Mouse (Mus musculus): ENCODE data around the gene Muc1. TPM values are rescaled to one million over a fixed set of nuclear protein-coding genes. Genes with fewer than 3 reads are reported as not detected.

The Muc1 gene
- polyA plus RNA-seq, 1 experiment from 2014 or later = 212 TPM

DNA sequence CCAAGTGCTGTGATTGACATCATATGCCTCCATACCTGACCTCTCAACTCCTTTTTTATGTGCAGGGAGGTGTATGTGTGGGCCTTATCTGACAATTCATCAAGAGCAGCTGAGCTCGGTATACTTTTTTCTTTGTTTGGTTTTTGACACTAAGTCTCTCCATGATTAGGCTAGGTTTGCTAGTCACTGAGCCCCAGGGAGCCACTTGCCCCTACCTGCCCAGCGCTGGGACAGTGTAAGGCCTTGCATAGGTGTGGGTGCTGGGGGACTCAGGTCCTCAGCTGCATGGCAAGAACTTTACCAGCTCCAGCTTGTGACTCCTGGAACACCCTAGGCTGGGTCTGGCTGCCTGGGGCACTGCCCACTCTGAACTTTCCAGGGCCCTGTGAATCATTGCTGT lies 22.2 kb upstream of the Muc1 start:
- H3K4me3 ChIP-seq (ENCODE audit: low read depth, low read length) = no peak overlapping the region
- no peaks in the 10 kb centered on the region for H3K27me3 ChIP-seq (ENCODE audit: control insufficient read depth, insufficient read depth, low read length)
- DNase-seq (ENCODE audit: low spot score) = no peak
- H3K9ac ChIP-seq (ENCODE audit: low read length) = no peak overlapping the region
- H3K4me1 ChIP-seq (replicated peaks; ENCODE audit: control insufficient read depth, insufficient read depth) = 0 out of 2 replicates have a peak, but pooled peaks cover 2% of the 10 kb centered on the region
- no peak for ATAC-seq (ENCODE audit: low FRiP score, low TSS enrichment)
- WGBS = 69% methylated on average over 2 of the region's 2 CpGs
- TF ChIP-seq EP300 (optimal IDR thresholded peaks at IDR 0.05) (no peak), CTCF (IDR thresholded peaks at IDR 0.05; ENCODE audit: low read depth) (no peak)
- H3K27ac ChIP-seq (replicated peaks) = peak overlapping the region; percentile 76
- no peaks in the 10 kb centered on the region for H3K9me3 ChIP-seq (ENCODE audit: control insufficient read depth, low read length)
- peaks cover 34% of the 10 kb centered on the region for H3K36me3 ChIP-seq (ENCODE audit: control insufficient read depth, insufficient read depth, low read length)
- no peak overlapping the region for H3K4me2 ChIP-seq (replicated peaks; ENCODE audit: low read depth)

DNA sequence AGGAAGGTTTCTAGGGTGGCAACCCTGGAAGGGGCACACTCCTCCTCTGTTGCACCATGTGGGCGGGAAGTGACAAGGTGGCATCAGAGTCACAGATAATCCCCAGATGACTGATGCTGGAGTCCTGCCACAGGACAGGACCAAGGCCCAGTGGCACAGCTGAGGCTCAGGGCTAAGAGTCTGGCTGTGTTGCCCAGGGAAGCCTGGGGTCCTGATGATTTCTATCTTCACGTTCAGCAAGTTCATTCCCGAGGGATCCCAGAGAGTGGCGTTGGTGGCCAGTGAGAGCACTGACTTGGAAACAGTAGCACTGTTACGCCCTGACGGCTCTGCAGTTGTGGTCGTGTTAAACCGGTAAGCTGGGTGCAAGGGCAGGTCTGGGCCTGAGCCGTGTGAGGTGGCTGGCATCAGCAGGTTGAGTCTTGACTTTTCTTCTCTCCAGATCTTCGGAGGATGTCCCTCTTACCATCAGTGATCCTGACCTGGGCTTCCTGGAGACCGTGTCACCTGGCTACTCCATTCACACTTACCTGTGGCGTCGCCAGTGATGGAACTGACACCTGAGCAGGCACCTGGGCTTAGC lies 20.7 kb upstream of the Muc1 start:
- Histone ChIP-seq H3K4me1 (replicated peaks; ENCODE audit: control insufficient read depth, insufficient read depth) (peaks cover 6% of the 10 kb centered on the region; the same call in 1 of the 2 replicates), H3K36me3 (ENCODE audit: control insufficient read depth, insufficient read depth, low read length) (peaks cover 34% of the 10 kb centered on the region), H3K9me3 (ENCODE audit: control insufficient read depth, low read length) (no peaks in the 10 kb centered on the region), H3K27ac (replicated peaks) (peak overlapping the region; percentile 76), H3K4me3 (ENCODE audit: low read depth, low read length) (no peak overlapping the region), H3K27me3 (ENCODE audit: control insufficient read depth, insufficient read depth, low read length) (no peaks in the 10 kb centered on the region), H3K4me2 (replicated peaks; ENCODE audit: low read depth) (0 out of 2 replicates have a peak overlapping the region, but pooled peaks have one; percentile 5), H3K9ac (ENCODE audit: low read length) (no peak overlapping the region)
- ATAC-seq (ENCODE audit: low FRiP score, low TSS enrichment) (peak; percentile 1; the same call in 1 of the 2 replicates), DNase-seq (ENCODE audit: low spot score) (no peak)
- 78% methylated on average over 13 of the region's 13 CpGs for WGBS
- TF ChIP-seq EP300 (optimal IDR thresholded peaks at IDR 0.05) (no peak), CTCF (IDR thresholded peaks at IDR 0.05; ENCODE audit: low read depth) (no peak)

DNA sequence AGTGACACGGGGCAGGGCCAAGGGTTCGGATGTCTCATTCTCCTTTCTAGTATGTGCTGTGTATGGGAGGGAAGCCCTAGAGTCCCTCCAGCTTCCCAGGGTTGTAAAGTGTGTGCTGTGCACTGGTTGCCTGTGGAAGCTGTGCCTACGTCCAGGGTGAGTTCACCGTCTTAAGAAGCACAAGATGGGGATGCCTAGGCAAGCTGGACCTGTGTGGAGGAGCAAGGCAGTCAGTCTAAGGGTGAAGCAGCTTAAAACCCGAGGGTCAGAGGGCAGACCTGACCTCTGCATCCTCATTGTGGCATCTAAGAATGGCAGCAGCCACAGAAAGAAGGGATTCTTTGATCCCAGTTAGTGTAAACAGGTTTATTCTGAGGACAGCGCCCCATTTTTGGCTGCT lies 20.1 kb upstream of the Muc1 start:
- Histone ChIP-seq H3K9me3 (ENCODE audit: control insufficient read depth, low read length) (no peaks in the 10 kb centered on the region), H3K4me2 (replicated peaks; ENCODE audit: low read depth) (0 out of 2 replicates have a peak overlapping the region, but pooled peaks have one; percentile 5), H3K9ac (ENCODE audit: low read length) (0 out of 2 replicates have a peak overlapping the region, but pooled peaks have one; percentile 18), H3K27me3 (ENCODE audit: control insufficient read depth, insufficient read depth, low read length) (no peaks in the 10 kb centered on the region), H3K4me1 (replicated peaks; ENCODE audit: control insufficient read depth, insufficient read depth) (peaks cover 4% of the 10 kb centered on the region; the same call in 1 of the 2 replicates), H3K36me3 (ENCODE audit: control insufficient read depth, insufficient read depth, low read length) (peaks cover 34% of the 10 kb centered on the region), H3K27ac (replicated peaks) (peak overlapping the region; percentile 46), H3K4me3 (ENCODE audit: low read depth, low read length) (no peak overlapping the region)
- ATAC-seq (ENCODE audit: low FRiP score, low TSS enrichment) = no peak
- no peak for DNase-seq (ENCODE audit: low spot score)
- WGBS = 82% methylated on average over 6 of the region's 6 CpGs
- TF ChIP-seq CTCF (IDR thresholded peaks at IDR 0.05; ENCODE audit: low read depth) = no peak
- TF ChIP-seq EP300 (optimal IDR thresholded peaks at IDR 0.05) = no peak

- no peaks in the 10 kb centered on the region for H3K27me3 ChIP-seq (ENCODE audit: control insufficient read depth, insufficient read depth, low read length)
- no peak overlapping the region for H3K27ac ChIP-seq (replicated peaks)
- WGBS = 88% methylated on average over 7 of the region's 7 CpGs
- no peak for TF ChIP-seq CTCF (IDR thresholded peaks at IDR 0.05; ENCODE audit: low read depth)
- TF ChIP-seq EP300 (optimal IDR thresholded peaks at IDR 0.05) = no peak
- peaks cover 34% of the 10 kb centered on the region for H3K36me3 ChIP-seq (ENCODE audit: control insufficient read depth, insufficient read depth, low read length)
- no peak overlapping the region for H3K4me3 ChIP-seq (ENCODE audit: low read depth, low read length)
- H3K9me3 ChIP-seq (ENCODE audit: control insufficient read depth, low read length) = no peaks in the 10 kb centered on the region
- no peak for DNase-seq (ENCODE audit: low spot score)
- H3K9ac ChIP-seq (ENCODE audit: low read length) = no peak overlapping the region
- H3K4me1 ChIP-seq (replicated peaks; ENCODE audit: control insufficient read depth, insufficient read depth) = peaks cover 4% of the 10 kb centered on the region; the same call in 1 of the 2 replicates
- no peak overlapping the region for H3K4me2 ChIP-seq (replicated peaks; ENCODE audit: low read depth)
- ATAC-seq (ENCODE audit: low FRiP score, low TSS enrichment) = no peak
Measured at GRCm38 (mm10) chr3:89209731-89210130, 19.1 kb upstream of the Muc1 start.

GRCm38 (mm10) chr3:89210162-89210561 lies 18.7 kb upstream of the Muc1 start:
- TF ChIP-seq CTCF (IDR thresholded peaks at IDR 0.05; ENCODE audit: low read depth) (no peak), EP300 (optimal IDR thresholded peaks at IDR 0.05) (no peak)
- Histone ChIP-seq H3K27me3 (ENCODE audit: control insufficient read depth, insufficient read depth, low read length) (no peaks in the 10 kb centered on the region), H3K4me3 (ENCODE audit: low read depth, low read length) (no peak overlapping the region), H3K9me3 (ENCODE audit: control insufficient read depth, low read length) (no peaks in the 10 kb centered on the region), H3K4me2 (replicated peaks; ENCODE audit: low read depth) (no peak overlapping the region), H3K4me1 (replicated peaks; ENCODE audit: control insufficient read depth, insufficient read depth) (peaks cover 4% of the 10 kb centered on the region; the same call in 1 of the 2 replicates), H3K36me3 (ENCODE audit: control insufficient read depth, insufficient read depth, low read length) (peaks cover 34% of the 10 kb centered on the region), H3K27ac (replicated peaks) (no peak overlapping the region), H3K9ac (ENCODE audit: low read length) (no peak overlapping the region)
- 71% methylated on average over 13 of the region's 13 CpGs for WGBS
- DNase-seq (ENCODE audit: low spot score) (no peak), ATAC-seq (ENCODE audit: low FRiP score, low TSS enrichment) (no peak)

DNA sequence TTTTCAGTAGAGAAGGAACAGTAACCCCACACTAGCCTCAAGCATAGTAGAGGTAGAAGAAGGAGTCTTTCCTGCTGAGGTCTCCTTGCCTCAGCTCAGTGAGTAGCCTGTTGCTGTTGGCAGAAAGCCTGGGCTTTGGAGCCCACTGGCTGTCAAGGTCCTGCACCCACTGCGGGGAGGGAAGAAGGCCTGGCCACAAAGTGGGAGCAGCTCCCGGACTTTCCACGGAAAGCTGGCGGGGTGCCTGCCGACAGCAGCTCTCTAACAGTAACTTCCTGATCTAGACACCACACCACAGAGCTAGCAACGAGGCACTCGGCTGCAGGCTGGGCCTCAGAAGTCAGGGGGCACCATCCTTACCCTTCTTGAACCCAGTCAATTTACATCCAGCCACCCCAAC lies 18.1 kb upstream of the Muc1 start:
- ATAC-seq (ENCODE audit: low FRiP score, low TSS enrichment) = no peak
- H3K4me1 ChIP-seq (replicated peaks; ENCODE audit: control insufficient read depth, insufficient read depth) = peaks cover 4% of the 10 kb centered on the region; the same call in 1 of the 2 replicates
- no peaks in the 10 kb centered on the region for H3K27me3 ChIP-seq (ENCODE audit: control insufficient read depth, insufficient read depth, low read length)
- no peak overlapping the region for H3K9ac ChIP-seq (ENCODE audit: low read length)
- H3K9me3 ChIP-seq (ENCODE audit: control insufficient read depth, low read length) = no peaks in the 10 kb centered on the region
- DNase-seq (ENCODE audit: low spot score) = no peak
- no peak overlapping the region for H3K4me3 ChIP-seq (ENCODE audit: low read depth, low read length)
- H3K4me2 ChIP-seq (replicated peaks; ENCODE audit: low read depth) = no peak overlapping the region
- no peak overlapping the region for H3K27ac ChIP-seq (replicated peaks)
- no peak for TF ChIP-seq EP300 (optimal IDR thresholded peaks at IDR 0.05)
- TF ChIP-seq CTCF (IDR thresholded peaks at IDR 0.05; ENCODE audit: low read depth) = no peak
- H3K36me3 ChIP-seq (ENCODE audit: control insufficient read depth, insufficient read depth, low read length) = peaks cover 28% of the 10 kb centered on the region
- 78% methylated on average over 7 of the region's 7 CpGs for WGBS

Measured in stomach, postnatal 0 days (tissue).